Mouse (Mus musculus) stomach, embryonic 15.5 days (tissue): ENCODE data around the gene Lmf2. TPM values are rescaled to one million over a fixed set of nuclear protein-coding genes. Genes with fewer than 3 reads are reported as not detected.

Experiments used
- ATAC-seq: fragments of 200-750 bp; cut with Nextera tagmentation; 2 replicates; pipeline ENCODE4 v1.8.0; 2017; ENCODE audit warnings: low read depth, moderate number of reproducible peaks, moderate TSS enrichment; ENCODE audit not compliant: insufficient read depth, low FRiP score
- H3K27ac ChIP-seq: fragments of 300-500 bp; sonication (generic); 2 replicates; pipeline ENCODE4 v1.5.1; 2015; ENCODE audit warnings: mild to moderate bottlenecking, inconsistent platforms
- H3K27me3 ChIP-seq: fragments of 300-500 bp; sonication (generic); replicated peaks from 2 replicates; pipeline ENCODE4 v1.6.1; 2015; ENCODE audit warnings: inconsistent platforms
- H3K36me3 ChIP-seq: fragments of 300-500 bp; sonication (generic); 2 replicates; pipeline ENCODE4 v1.6.1; 2015; ENCODE audit warnings: inconsistent platforms
- H3K4me1 ChIP-seq: fragments of 300-500 bp; sonication (generic); 2 replicates; pipeline ENCODE4 v1.6.1; 2015; ENCODE audit warnings: inconsistent platforms
- H3K4me2 ChIP-seq: fragments of 300-500 bp; sonication (generic); 2 replicates; pipeline ENCODE4 v1.6.1; 2015; ENCODE audit warnings: mild to moderate bottlenecking, inconsistent platforms
- H3K4me3 ChIP-seq: fragments of 300-500 bp; sonication (generic); replicated peaks from 2 replicates; pipeline ENCODE4 v1.5.1; 2015; ENCODE audit warnings: inconsistent platforms
- H3K9ac ChIP-seq: fragments of 300-500 bp; sonication (generic); 2 replicates; pipeline ENCODE4 v1.6.1; 2015; ENCODE audit warnings: inconsistent platforms
- H3K9me3 ChIP-seq: fragments of 300-500 bp; sonication (generic); 2 replicates; pipeline ENCODE4 v1.6.1; 2016; ENCODE audit warnings: inconsistent platforms
- WGBS: fragments of 180-500 bp; shearing (Covaris S2); methylation state at CpG from one replicate; pipeline ENCODE4 v1.1.7; 2015; 5-methylcytosine and 5-hydroxymethylcytosine counted together
- microRNA-seq: library from miRNA; unstranded; fragments of <30 nt; microRNA quantifications from one replicate; pipeline ENCODE4, GENCODE M21; 2016
- polyA plus RNA-seq: library from polyadenylated mRNA; unstranded; fragments of >200 nt; fragmentation: Nextera tagmentation; extraction: Ambion mirVana; gene quantifications from 2 replicates; pipeline ENCODE4 v1.2.1, GENCODE M21; 2015

Gene Lmf2
- polyA plus RNA-seq, 1 experiment from 2014 or later: 57.3 TPM

DNA sequence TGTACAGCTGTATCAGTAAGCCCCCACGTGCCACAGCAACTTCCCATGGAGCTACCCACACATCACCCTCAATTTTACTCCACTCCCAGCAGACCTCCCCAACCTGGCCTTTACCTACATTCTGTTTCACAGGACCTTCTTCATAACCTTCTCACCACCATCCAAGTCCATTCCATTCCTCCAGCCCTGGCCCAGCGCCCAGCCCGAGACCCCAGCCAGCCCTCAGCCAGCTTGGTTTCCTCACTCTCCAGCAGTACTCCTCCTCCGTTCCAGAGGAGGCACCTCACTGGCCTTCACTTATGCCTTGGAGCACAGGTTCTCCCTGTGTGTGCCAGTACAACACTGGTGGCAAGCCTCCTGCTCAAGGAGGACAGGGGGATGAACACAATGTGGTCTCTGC lies 42.1 kb downstream of the Lmf2 start:
- ATAC-seq: no peak
- Histone ChIP-seq H3K27ac (no peak overlapping the region), H3K9me3 (no peaks in the 10 kb centered on the region), H3K36me3 (no peaks in the 10 kb centered on the region), H3K9ac (no peak overlapping the region), H3K4me2 (no peak overlapping the region; the same call in 1 of the 2 replicates), H3K4me3 (no peak overlapping the region), H3K27me3 (no peaks in the 10 kb centered on the region), H3K4me1 (peaks cover 25% of the 10 kb centered on the region)
- 62% methylated on average over 4 of the region's 4 CpGs for WGBS

DNA sequence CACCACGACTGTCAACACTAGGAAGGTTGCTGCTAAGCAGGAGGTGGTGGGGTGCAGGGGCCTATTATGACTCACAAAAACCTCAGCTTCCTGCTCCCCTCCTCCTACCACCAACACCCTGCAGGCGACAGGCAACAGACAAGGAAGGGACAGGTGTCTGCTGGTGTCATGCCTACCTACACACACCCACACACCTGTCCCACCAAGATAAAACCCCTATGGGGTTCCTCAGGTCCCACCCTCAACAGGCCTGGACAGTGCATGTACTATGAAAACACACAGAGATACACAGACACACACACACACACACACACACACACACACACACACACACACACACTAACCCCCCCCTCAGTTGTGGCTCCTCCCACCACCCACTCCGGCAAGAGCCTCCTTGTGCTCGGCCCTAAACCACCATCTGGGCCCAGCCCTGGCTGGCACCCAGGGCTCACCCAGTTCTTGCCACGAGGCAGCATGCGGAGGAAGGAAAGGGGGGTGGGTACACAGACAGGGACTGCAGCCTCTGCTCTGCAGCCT lies 45.4 kb downstream of the Lmf2 start:
- Histone ChIP-seq H3K27me3 (no peaks in the 10 kb centered on the region), H3K4me2 (no peak overlapping the region), H3K27ac (no peak overlapping the region), H3K4me1 (peaks cover 25% of the 10 kb centered on the region), H3K9me3 (no peaks in the 10 kb centered on the region), H3K4me3 (no peak overlapping the region), H3K9ac (no peak overlapping the region), H3K36me3 (peaks cover 4% of the 10 kb centered on the region)
- ATAC-seq: no peak
- WGBS: 62% methylated on average over 6 of the region's 6 CpGs

DNA sequence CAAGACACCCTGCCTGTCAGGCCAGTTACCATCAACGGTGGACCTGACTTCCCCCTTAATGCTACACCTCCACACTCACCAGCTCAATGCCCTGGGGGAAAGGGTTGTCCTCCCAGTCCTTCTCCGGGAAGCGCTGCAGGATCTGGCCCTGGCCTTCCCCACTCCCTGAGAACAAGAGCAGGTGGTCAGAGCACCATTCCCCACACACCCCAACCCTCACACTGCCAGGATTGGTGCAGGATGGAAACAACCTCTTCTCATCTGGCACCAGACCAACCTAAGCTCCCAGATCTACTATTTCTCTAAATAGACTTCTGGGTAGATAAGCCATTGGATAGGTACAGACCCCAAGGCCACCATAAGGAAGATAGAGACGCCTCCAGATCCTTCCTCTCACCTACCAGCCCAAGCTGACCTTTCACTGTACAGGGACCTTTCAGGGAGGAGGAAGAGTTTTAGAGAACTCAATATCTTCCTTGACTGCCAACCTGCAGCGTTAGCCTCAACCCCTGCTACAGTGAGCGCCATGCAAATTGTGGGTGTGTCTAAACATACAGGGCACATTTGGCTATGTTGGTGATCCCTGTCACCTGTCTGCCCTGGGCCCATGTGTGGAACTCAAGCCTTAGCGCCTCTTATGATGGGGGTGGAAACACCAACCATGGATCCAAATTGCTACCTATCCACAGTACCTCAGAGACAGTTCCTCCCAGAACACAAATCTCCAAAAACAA lies 46.9 kb downstream of the Lmf2 start:
- 0 out of 2 replicates have a peak overlapping the region, but pooled peaks have one; percentile 31 for H3K27ac ChIP-seq
- 80% methylated on average over 7 of the region's 7 CpGs for WGBS
- H3K9ac ChIP-seq: no peak overlapping the region
- H3K9me3 ChIP-seq: no peaks in the 10 kb centered on the region
- H3K4me1 ChIP-seq: peaks cover 17% of the 10 kb centered on the region
- no peaks in the 10 kb centered on the region for H3K27me3 ChIP-seq
- no peak overlapping the region for H3K4me3 ChIP-seq
- ATAC-seq: peak; percentile 44; the same call in 1 of the 2 replicates
- no peak overlapping the region for H3K4me2 ChIP-seq
- peaks cover 14% of the 10 kb centered on the region for H3K36me3 ChIP-seq

DNA sequence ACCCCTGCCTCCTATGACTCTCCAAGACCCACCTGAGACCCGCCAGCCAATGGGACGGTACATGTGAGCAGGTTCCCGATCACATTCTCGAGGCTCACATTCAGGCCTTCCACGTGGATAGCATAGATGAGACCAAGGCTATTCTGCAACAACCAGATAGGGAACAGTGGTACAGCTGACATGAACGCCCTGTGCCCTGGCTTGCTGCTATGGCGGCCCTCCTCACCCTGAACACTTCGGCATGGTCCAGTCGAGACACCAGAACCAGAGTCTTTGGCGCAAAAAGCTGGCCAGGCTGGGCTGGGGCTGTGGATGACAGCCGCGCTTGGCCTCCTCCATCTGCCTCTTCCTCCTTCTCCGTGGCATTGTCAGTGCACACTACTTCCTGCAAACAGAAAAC lies 48.0 kb downstream of the Lmf2 start:
- H3K9ac ChIP-seq: no peak overlapping the region
- H3K36me3 ChIP-seq: peaks cover 25% of the 10 kb centered on the region
- H3K27me3 ChIP-seq: no peaks in the 10 kb centered on the region
- H3K4me2 ChIP-seq: no peak overlapping the region
- H3K4me1 ChIP-seq: peaks cover 7% of the 10 kb centered on the region; the same call in 1 of the 2 replicates
- no peak for ATAC-seq
- 88% methylated on average over 13 of the region's 13 CpGs for WGBS
- no peak overlapping the region for H3K27ac ChIP-seq
- H3K4me3 ChIP-seq: no peak overlapping the region
- no peaks in the 10 kb centered on the region for H3K9me3 ChIP-seq

DNA sequence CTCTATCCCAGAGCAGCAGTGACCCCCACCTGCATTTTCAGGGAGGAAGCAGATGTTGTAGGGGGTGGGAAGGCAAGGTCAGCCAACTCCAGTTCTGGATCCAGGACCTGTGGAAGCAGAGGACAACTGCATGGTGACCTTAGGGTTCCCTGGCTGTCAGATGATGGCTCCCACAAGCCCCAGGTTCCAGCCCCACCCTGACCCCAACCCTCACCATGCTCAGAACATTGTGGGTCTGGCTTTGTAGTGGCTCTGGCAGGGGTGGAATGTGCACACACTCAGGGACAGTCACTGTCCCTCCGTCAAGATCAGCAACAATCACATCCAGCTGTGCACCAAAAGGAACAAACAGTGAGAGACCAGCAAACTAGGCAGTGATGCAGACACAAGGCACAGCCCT lies 49.5 kb downstream of the Lmf2 start:
- no peak overlapping the region for H3K9ac ChIP-seq
- no peak for ATAC-seq
- H3K27me3 ChIP-seq: no peaks in the 10 kb centered on the region
- WGBS: 87% methylated on average over 1 of the region's 1 CpGs
- H3K4me1 ChIP-seq: peaks cover 5% of the 10 kb centered on the region; the same call in 1 of the 2 replicates
- H3K4me3 ChIP-seq: no peak overlapping the region
- no peaks in the 10 kb centered on the region for H3K9me3 ChIP-seq
- H3K36me3 ChIP-seq: peaks cover 38% of the 10 kb centered on the region
- no peak overlapping the region for H3K4me2 ChIP-seq
- H3K27ac ChIP-seq: no peak overlapping the region

Small RNA genes within 50 kb of the gene (microRNA-seq; reads per million reads assigned to microRNA genes)
- gene Mir6959: 0.58 reads per million

Other genes starting within 250 kb of the Lmf2 start
- gene Tubgcp6, start 232.5 kb downstream of the Lmf2 start, polyA plus RNA-seq: 12.0 and 12.9 TPM in 2 replicates
- gene Hdac10, start 227.0 kb downstream of the Lmf2 start, polyA plus RNA-seq: 20.9 and 23.3 TPM in 2 replicates
- gene Mapk12, start 215.0 kb downstream of the Lmf2 start, polyA plus RNA-seq: 3.8 and 4.7 TPM in 2 replicates
- gene Mapk11, start 206.0 kb downstream of the Lmf2 start, polyA plus RNA-seq: 5.9 and 6.4 TPM in 2 replicates
- gene Plxnb2, start 174.9 kb downstream of the Lmf2 start, polyA plus RNA-seq: 128 and 129 TPM in 2 replicates
- gene Dennd6b, start 159.2 kb downstream of the Lmf2 start, polyA plus RNA-seq: 12.5 and 14.9 TPM in 2 replicates
- gene Ppp6r2, start 144.1 kb downstream of the Lmf2 start, polyA plus RNA-seq: 25.4 and 28.5 TPM in 2 replicates
- 45.3 and 45.9 TPM in 2 replicates for gene Sbf1, start 40.3 kb downstream of the Lmf2 start, polyA plus RNA-seq
- 0.76 and 1.1 TPM in 2 replicates for gene Adm2, start 32.9 kb downstream of the Lmf2 start, polyA plus RNA-seq
- 0.53 and 0.71 TPM in 2 replicates for gene Miox, start 21.3 kb downstream of the Lmf2 start, polyA plus RNA-seq
- gene Ncaph2, start 60 bp upstream of the Lmf2 start, polyA plus RNA-seq: 127 and 141 TPM in 2 replicates
- 6.7 and 7.3 TPM in 2 replicates for gene Sco2, start 18.2 kb upstream of the Lmf2 start, polyA plus RNA-seq
- gene Tymp, start 21.4 kb upstream of the Lmf2 start, polyA plus RNA-seq: 1.3 and 1.5 TPM in 2 replicates
- 0.48 and 0.84 TPM in 2 replicates for gene Odf3b, start 23.6 kb upstream of the Lmf2 start, polyA plus RNA-seq
- gene Klhdc7b, start 29.3 kb upstream of the Lmf2 start, polyA plus RNA-seq: not detected in 2 replicates
- gene Syce3, start 54.8 kb upstream of the Lmf2 start, polyA plus RNA-seq: not detected in 2 replicates
- 0.63 and 0.66 TPM in 2 replicates for gene Cpt1b, start 70.2 kb upstream of the Lmf2 start, polyA plus RNA-seq
- 3.6 and 4.2 TPM in 2 replicates for gene C730034F03Rik, start 73.9 kb upstream of the Lmf2 start, polyA plus RNA-seq
- gene Gm44502, start 74.0 kb upstream of the Lmf2 start, polyA plus RNA-seq: not detected in 2 replicates
- gene Chkb, start 74.2 kb upstream of the Lmf2 start, polyA plus RNA-seq: 51.3 and 55.5 TPM in 2 replicates
- gene Mapk8ip2, start 98.3 kb upstream of the Lmf2 start, polyA plus RNA-seq: 3.7 and 3.8 TPM in 2 replicates
- gene Arsa, start 121.8 kb upstream of the Lmf2 start, polyA plus RNA-seq: 18.8 TPM in 2 replicates
- gene Shank3, start 144.0 kb upstream of the Lmf2 start, polyA plus RNA-seq: 1.7 and 1.9 TPM in 2 replicates
- 0.14 and 0.23 TPM in 2 replicates for gene Acr, start 212.7 kb upstream of the Lmf2 start, polyA plus RNA-seq
- gene Rabl2, start 236.3 kb upstream of the Lmf2 start, polyA plus RNA-seq: 34.6 and 37.6 TPM in 2 replicates